Mouse (Mus musculus) bone marrow, adult 2 months (tissue): Measurements from ENCODE around the gene Gpr176.
"Not testable (repeated sequence)": the region's sequence is repeated elsewhere in the genome, so short reads cannot be mapped to it uniquely, and the experiment has no call there.

ENCODE experiments used
- CTCF ChIP-seq: fragments of 200-500 bp; IDR thresholded peaks from 2 replicates; pipeline ENCODE4 v1.5.1; 2011; ENCODE audit warnings: low read length, control low read depth; ENCODE audit not compliant: control insufficient read depth, insufficient read depth
- POLR2A ChIP-seq: fragments of 200-500 bp; IDR thresholded peaks from 2 replicates; pipeline ENCODE4 v1.6.1; 2011; ENCODE audit warnings: low read depth, mild to moderate bottlenecking, control low read depth, low read length, borderline replicate concordance; ENCODE audit not compliant: control insufficient read depth

- TF ChIP-seq CTCF, POLR2A: not testable (repeated sequence)
Measured at GRCm38 (mm10) chr2:118289066-118289460, 84.2 kb downstream of the Gpr176 start.
